Mouse (Mus musculus) heart, adult 8-10 months (tissue): ENCODE data around the gene Pdia3. TPM values are rescaled to one million over a fixed set of nuclear protein-coding genes. Genes with fewer than 3 reads are reported as not detected.
"Not testable (repeated sequence)": the region's sequence is repeated elsewhere in the genome, so short reads cannot be mapped to it uniquely, and the experiment has no call there.

Experiments used
- DNase-seq: peaks from one replicate; pipeline ENCODE4 v3.0.0; 2022; ENCODE audit warnings: low spot score
- total RNA-seq, 4 experiments: library from RNA; stranded (reverse); gene quantifications; 2 replicates each; pipeline ENCODE4 v1.2.4; 2022

Gene Pdia3
- 100 to 1,000 TPM; 104 to 129 (median 126) TPM for total RNA-seq

DNA sequence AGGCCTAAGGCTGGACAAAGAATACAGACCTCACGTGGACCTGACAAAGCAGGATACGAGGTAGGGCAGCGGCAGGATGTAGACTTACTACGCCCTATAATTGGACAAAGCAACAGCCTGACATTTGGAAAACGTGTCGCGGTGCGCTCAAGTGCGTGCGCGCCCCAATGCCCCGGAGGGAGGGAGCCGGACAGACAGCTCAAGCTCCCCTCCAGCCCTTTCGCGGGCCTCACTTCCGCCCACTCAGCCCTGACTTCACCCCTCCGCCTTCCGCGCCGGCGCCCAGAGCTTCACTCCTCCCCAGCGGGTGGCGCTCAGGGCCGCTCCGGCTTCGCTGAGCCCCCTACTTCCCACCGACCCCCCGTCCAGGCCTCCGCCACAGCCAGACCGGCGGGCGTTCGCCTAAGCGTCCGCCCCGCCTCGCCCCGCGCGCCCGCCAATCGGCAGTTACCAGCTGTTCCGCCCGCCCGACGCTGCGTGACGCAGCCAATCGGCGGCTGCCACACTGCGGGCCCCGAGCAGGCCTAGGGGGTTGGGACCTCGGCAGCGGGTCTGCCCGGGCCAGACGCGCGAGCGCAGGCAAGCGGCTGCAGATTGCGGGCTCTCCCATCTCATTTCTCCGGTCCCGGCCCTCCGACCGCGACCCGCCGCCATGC is at the start of gene Pdia3, which contains the start of gene Catsper2:
Pdia3 (plus strand) TSS at position 389 of the 656 bp plus-strand sequence.
Catsper2 (minus strand) TSS at position 406 of the 656 bp plus-strand sequence.
- DNase-seq: peak; percentile 94

DNA sequence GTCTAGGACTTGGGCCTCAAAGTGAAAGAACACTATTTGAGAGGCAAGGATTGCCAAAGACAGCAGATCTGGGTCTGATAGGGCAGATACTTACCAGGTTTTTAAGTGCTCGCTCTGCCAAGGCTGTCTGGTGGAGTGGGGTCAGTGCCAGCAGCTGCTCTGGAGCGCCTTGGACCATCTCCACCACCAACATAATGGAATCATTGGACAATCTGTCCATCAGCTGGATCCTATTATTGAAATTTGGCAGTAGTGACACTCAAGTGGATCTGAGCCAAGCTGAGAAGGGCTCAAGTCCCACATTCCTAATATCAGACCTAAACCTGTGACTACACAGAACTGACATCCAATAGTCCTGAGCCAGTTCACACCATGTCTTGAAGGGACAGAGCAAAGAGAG is 44.7 kb upstream of the Pdia3 start:
- no peak for DNase-seq

DNA sequence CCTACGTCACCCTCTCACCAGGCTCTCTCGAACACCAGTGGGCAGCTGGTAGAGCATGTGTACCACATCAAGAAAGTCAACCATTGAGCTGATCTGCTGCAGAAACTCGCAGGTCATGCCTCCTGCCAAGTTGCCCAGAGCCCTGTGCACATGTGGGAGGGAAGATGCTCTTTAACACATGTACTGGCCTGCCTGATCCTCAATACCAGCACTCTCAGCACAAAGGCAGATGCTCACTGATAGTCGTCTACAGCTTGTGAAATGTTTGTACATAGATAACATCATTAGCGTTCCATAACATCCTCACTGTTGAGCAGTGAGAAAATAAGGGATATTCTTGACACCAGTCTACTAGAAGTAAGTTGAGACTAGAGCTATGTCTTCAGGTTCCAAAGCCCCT is 42.7 kb upstream of the Pdia3 start:
- no peak for DNase-seq

DNA sequence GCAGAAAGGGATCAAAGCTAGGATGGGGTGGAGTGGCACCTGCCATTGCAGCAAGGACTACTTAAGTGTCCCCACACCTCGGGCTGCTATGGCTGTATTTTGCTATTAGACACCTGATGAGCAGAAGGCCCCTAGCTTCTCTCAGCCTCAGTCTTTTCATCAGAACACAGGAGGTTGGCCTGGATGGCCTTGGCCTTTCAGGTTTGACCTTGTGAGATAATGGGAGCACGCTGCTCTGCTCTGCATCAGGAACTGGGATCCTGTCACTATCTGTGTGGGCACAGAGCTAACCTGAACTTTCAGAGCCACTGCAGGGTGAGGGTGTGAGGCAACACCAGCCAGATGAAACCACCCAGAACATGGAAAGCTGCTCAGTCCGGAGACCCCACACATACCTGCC is 41.3 kb upstream of the Pdia3 start:
- no peak for DNase-seq

DNA sequence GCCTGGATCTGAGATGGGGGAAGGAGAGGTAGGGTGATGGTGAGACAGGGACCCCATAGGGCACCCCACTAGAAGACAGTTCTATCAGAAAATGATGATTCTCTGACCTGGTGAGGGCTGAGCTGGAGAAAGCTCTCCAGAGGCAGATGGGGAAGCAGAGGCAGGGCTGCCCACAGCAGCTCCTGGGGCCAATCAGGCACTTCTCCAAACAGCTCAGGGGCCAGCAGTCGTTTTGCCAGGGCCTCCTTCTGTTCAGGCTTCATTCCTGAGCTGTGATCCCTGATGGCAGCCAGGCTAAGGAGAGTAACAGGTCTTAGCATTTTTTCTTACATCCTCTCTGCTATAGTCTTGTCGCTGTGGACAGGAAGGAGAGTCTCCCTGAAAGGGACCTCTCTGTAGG is 38.8 kb upstream of the Pdia3 start:
- no peak for DNase-seq

DNA sequence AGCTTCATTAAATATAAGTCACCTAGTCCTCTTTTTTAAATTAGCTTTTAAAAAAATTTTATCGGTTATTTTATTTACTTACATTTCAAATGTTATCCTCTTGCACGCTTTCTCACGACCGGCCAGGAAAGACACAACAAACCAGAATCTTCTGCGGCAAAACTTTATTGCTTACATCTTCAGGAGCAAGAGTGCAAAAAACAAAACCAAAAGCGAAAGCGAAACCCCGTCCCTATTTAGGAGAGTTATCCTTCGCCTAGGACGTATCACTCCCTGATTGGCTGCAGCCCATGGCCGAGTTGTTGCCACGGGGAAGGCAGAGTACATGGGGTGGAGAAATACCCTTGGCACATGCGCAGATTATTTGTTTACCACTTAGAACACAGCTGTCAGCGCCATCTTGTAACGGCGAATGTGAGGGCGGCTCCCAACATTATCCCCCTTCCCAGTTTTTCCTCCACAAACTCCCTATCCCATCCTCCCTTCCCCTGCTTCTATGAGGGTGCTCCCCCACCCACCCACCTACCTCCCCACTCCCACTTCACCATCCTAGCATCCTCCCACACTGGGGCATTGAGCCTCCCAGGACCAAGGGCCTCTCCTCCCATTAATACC is 26.5 kb upstream of the Pdia3 start, which contains the start of gene Strc:
Strc (minus strand) TSS at position 208 of the 615 bp plus-strand sequence.
- not testable (repeated sequence) for DNase-seq

DNA sequence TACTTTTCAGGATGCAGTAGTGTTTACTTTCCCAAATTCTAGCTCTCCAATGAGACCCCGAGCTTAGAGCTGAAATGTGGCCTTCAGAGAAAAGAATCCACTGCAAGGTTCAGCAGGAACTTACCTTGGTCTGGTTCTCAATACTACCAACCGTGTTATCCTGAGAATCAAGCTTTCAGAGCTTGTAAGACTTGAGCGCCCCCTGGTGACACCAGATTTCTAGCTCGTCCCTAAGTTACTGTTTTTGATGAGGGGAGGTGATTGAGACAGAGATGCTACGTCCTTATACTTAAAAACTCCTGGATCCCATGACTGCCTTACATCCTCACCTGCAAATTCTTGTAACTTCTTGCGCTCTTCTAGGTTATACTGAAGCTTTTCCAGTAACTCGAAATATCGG is 17.0 kb upstream of the Pdia3 start:
- peak; percentile 64 for DNase-seq

DNA sequence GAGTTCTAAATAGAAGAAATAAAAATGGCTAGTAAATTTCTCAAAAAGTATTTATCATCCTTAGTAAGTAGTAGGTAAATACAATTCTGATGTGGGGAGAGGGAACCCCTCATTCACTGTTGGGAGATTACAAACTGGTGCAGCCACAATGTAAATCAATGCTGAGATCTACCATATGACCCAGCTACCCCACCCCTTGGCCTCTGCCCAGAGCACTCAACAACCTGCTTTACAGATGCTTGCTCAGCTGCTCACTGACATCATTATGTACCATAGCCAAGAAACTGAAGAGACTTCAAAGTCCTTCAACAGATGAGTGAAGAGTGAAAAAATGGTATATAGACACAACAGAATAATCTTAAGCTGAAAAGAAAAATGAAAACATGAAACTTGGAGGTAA is 10.3 kb upstream of the Pdia3 start:
- no peak for DNase-seq

DNA sequence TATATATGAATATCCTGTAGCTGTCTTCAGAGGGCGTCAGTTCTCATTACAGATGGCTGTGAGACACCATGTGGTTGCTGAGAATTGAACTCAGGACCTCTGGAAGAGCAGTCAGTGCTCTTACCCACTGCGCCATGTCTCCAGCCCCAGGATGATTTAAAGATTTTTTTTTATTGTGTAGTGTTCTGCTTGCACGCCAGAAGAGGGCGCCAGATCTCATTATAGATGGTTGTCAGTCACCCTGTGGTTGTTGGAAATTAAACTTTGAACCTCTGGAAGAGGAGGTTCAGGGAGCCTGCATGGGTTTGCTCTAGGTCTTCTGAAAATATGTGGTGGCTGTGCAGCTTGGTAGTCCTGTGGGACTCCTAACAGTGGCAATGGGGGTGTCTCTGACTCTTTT is 5.4 kb upstream of the Pdia3 start:
- DNase-seq: no peak

DNA sequence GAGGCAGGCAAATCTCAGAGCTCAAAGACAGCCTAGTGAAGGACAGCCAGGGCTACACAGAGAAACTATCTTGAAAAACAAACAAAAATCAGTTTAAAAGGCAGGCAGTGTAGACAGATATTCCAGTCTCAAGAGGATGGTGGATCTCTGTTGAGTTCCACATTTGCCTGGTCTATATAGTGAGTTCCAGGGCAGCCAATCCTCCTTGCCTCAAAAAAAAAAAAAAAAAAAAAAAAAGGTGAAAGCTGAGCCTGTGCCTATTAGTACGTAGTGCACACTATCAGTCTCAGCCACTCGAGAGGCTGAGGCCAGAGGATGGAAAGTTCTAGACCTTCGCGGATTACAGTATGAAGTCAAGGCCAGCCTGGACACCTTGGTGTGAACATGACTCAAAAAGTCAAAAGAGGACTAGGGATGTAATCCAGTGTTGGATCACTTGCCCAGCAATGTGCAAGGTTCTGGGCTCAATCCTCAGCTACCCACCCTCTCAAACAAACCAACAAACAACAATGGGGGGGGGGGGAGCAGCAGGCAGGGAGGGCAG is 660 bp upstream of the Pdia3 start:
- DNase-seq: no peak

DNA sequence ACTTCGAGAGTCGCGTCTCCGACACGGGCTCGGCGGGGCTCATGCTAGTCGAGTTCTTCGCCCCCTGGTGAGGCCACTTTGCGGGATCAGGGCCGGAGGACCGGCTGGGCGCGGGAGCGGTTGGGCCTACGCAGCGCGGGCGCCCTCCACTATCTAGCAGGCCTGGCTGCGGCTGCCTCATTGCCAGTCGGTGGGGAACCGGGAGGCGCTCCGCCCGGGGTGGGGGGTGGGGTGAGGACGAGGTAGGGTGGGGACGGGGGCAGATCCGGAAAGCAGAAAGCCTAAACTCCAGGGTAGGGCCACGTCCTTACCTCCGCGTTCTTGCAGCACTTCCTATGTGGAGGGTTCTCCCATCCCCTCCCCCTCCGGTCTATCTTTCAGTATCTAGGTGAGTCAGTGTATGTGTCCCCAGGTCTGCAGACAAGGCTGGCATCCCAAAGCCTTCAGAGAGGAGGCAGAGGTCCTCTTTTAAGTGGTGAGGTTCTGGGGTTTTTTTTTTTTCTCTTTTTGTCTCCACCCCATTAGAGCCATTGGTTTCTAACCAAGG is 637 bp downstream of the Pdia3 start:
- peak; percentile 24 for DNase-seq

DNA sequence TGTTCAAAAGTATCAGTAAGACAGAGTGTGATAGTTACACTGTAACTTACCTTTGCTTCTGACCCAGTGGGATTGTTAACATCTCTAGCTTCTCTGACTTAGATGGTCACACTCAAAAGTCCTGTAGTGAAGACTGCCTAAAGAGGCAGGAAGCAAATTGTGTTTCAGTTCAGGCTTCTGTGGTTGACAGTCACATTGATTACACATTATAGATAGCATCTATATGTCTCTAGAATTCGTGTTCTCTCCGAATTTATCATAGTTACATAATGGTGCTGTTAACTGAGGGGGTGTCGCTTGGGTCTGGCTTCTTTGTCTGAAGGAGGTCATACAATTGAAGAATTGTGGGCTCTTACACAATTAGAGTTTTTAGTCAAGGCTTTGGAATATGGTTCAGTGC is 1.5 kb downstream of the Pdia3 start:
- no peak for DNase-seq

DNA sequence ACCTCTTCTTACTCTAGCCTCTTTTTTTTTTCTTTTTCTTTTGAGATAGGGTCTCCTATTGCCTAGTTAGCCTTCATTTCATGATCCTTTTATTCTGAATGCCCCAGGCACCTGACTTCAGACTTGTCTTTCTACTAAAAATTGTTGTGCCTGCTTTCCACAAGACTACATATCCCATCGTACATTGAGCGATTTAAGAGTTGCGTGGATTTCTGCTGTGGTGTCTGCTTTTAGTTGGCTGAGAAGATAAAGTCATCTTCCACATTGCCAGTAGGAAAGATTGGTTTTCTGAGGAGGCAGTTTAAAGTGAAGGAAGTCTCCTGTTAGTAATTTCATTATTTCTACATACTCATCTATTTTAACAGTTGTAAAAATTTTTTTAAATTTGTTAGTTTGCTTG is 2.0 kb downstream of the Pdia3 start:
- DNase-seq: no peak

DNA sequence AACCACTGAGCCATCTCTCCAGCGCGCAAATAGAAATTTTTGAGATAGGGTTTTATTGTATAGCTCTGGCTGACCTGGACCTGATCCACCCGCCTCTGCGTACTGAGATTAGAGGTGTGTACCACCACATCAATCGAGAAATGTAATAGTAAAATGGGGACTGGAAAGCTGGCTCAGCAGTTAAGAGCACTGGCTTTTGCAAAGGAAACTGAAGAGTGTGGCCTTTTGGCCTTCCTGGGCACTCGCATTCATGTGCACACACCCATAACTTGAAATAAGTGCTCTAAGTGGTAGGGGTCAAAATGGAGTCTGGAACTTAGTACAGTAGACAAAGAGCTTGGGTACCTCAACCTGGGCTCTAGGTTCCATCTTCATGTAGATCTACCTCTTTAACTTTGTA is 2.8 kb downstream of the Pdia3 start:
- no peak for DNase-seq

DNA sequence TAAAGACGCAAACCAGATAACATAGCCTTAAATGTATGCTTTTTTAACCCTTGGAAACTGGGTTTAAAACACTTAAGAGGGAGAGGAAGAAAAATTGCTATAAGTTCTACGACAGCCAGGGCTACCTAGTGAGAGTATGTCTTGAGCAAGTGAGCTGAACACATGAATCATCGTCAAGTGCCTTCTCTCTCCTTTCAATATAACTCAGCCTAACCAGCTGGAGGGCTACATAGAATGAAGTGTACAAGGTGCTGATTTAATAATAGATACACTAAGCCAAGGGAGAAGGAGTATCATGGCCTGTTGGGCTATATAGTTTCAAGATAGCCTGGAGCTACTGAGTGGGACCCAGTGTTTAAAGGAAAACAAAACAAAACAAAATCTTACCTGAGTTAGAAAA is 4.9 kb downstream of the Pdia3 start:
- DNase-seq: no peak

DNA sequence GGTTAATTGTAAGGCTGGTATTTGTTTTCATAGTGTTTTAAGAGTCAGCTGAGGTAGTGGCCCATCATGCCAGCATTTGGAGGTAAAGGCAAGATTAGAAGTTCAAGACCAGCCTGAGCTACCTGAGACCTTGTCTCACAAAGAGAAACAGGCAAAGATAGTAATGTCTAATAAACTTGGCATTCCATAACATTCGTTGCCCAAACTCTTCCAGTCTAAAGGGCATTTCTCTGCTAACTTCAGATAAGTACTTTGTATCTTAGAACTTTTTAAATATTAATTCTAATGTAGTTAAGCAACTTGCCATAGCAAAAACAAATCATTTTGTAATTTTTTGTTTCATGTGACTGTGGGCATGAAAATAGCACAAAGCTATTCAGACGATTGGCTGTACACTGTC is 9.6 kb downstream of the Pdia3 start:
- no peak for DNase-seq

DNA sequence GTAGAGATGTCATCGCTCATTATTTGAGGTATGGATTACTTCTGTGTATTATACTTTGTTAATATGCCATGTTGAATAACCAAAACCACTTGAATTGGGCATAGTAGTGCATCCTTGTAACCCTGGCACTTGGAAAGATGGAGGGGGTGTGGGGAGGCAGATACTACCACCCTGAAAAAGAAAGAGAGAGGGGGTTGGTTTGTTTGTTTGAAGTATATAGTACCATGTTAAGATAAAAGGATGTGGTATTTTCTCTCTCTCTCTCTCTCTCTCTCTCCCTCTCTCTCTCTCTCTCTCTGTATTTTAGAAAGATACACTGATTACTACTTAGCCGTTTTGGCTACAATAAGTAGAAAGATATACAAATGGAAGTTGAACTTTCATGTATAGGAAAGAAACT is 12.3 kb downstream of the Pdia3 start:
- DNase-seq: no peak

DNA sequence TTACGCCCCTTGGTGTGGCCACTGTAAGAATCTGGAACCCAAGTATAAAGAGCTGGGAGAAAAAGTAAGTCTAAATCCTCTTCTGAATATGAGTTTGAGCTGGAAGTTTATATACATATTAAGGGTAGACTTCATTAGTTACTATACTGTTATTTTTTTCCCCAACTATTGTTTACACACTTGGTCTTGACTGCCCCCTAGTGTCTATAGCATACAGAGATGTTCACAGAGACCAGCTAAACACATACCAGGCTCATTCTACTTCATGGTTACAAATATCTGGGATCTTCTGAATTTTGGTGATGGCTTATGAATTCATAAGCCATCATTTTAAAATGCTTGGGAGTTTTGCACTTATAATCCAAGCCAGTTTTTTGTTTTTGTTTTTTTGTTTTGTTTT is 21.3 kb downstream of the Pdia3 start:
- DNase-seq: no peak

DNA sequence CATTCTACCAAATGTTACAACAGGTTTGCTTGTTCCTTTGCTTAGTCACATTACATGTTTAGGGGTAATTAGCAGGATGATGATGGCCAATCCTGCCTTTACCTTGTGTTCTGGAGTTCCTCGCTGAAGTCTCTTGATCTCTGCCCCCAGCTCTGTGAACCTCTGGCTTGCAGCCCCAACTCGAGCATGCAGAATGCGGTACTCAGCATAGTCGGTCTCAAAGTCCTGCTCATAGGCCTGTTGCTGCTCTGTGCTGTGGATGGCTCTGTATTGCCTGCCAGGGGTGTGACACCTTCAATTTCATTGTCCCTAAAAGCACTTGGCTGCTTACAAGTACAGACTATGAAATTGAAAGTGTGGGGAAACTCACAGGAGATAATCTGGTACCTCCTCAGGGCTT is 26.2 kb downstream of the Pdia3 start:
- no peak for DNase-seq

DNA sequence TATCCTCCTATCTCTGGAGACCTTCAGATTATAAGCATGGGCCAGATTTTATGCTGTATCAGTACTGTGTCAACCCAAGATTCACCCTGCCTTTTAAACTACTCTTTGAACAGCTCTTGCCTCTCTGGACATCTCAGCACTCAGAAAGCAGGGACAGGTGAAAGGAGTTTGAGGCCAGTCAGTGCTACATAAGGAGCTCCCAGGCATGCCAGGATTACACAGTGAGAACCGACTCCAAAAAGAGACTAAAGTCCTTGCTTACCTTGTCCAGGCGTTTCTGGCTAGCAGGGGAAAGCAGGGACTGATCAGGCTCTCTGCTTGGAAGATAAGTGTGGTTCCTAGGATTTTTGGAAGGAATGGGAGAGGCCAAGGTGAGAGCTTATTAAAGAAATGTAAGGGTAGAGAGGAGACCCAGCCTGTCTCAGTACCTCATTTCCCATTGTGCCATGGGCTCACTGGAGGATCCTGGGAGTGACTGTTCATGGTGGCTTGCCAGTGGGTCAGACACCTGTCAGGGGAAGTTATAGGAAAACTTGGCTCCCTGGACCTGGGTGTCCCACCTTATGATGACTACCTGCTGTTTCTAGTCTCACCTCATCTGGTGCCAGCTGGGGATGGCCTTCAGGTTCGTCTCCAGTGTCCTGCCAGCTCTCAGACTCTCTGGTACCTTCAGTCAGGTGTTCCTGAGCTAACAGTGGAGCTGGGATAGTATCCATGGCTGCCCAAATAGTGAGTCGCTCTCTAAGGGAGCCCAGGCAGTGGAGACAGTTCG is 27.4 kb downstream of the Pdia3 start:
- no peak for DNase-seq

DNA sequence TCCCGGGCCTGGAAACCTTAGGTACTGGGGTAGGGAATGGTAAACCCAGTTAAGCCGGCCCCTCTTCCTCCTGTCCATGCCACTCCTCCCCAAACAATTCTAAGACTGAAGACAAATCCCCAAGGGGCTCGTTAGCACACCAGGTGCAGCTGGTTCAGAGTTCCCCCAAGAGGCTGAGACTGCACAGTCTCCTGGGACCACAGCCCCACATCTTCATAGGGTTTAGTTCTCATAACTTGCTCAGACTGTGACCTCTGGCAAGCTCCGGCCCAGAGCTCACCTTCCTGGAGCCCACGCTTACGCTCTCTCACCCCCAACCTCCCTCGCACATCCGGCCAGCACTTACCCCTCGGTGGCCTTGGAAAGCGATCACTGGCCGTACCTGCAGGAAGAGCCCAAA is 28.2 kb downstream of the Pdia3 start:
- DNase-seq: no peak
